Mouse (Mus musculus) cerebellum, postnatal 4 days (tissue): ENCODE results near the gene Mrpl33.
A peak's percentile ranks its signal among the peaks of the same experiment; 100 is the strongest.

Experiments
- DNase-seq, 2 experiments: peaks; one replicate each; pipeline ENCODE4 v3.0.0; 2022; ENCODE audit warnings: low spot score in 2 of 2, mixed read lengths in 1 of 2

Mrpl33 gene

DNA sequence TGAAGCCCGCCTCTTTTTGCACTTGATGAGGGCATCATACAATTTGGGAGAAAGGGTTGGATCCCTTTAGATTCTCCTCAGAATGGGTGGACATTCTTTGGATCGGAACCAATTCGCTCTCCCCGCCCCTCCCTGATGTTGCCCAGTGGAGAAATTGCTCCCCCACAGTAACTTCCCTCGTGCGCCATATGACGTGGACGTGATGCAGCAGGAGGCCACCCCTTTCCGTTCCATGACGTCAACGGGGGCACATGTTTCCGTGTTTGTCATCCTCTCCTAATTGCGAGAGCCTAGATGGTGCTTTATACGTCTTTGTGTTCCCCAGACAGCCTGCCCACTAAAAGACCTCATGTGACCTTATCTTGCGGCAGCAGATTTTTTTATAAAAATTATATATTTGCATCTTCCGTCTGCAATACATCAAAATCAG, 101.6 kb downstream of the Mrpl33 start:
- DNase-seq, result peak; percentile 47 to 62

DNA sequence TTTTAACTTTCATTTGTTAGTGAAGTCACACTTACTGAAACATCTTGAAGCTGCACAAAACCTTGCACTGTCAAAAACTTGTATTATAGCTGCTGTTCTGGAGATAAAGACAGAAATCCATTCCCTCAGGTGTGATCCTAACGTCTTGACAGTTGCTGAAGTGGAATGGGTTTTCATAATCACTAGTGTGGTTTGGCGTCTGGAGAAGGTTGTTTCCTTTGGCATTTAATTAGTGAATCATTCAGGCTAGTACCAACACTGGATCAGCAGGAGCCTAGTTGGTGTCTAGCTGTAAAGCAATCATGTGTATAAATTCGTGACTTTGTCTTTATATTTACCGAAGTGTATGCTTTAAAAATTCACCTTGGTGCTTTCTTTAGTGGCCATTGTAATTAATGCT, 102.2 kb downstream of the Mrpl33 start:
- no peak for DNase-seq

DNA sequence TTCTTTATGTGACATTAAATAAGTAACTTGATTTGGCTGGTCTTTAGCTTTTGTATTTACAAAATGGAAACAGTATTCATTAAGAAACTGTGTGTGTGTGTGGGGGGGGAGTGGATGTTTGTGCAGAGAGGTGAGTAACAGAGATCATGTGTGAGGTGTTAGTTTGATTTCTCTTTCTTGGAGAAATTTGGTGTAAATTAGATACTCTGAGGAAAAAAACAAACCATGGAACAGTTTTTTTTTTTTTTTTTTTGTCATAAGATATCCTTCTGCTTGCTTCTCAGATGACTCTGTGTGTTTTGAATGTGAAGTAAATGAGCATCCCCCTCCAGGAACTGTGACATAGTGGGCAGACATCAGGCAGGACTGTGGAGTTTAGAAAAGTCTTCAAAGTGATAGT, 102.7 kb downstream of the Mrpl33 start:
- no peak for DNase-seq

DNA sequence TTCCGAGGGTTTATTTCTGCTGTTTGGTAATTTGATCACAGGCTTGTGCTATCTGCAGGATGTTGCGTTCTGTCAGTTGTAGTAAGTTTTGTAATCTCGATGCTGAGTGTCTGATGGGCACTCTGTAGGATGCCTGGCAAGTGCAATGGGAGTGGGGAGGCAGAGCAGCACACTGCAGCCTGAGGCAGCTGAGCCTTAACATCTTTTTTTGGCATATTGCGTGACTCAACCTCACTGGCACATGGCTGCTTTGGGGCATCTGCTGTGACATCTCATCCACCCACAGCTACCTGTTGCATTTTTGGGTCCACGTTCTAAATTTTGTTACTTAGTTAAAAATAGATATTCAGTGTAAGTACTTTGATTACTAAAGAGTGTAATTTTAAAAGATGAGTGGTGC, 108.2 kb downstream of the Mrpl33 start:
- no peak for DNase-seq

DNA sequence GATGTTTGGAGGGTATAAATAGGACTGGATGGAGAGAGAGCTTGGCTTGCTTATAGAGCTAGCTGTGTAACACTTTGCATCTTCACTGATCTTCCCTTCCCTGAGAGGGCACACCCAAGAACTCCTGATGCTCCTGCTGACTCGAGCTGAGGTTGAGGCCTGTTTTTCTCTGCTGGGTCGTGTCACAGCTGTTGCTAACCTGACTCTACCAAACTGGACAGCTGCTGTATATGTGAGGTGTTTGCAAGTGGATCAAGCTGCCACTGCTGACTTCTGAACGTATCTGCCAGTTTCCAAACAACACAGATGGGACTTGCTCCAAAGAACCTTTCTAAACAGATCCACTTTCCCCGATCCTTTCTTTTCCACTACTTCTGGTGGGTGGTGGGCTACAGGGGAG, 110.1 kb downstream of the Mrpl33 start:
- DNase-seq, result no peak

DNA sequence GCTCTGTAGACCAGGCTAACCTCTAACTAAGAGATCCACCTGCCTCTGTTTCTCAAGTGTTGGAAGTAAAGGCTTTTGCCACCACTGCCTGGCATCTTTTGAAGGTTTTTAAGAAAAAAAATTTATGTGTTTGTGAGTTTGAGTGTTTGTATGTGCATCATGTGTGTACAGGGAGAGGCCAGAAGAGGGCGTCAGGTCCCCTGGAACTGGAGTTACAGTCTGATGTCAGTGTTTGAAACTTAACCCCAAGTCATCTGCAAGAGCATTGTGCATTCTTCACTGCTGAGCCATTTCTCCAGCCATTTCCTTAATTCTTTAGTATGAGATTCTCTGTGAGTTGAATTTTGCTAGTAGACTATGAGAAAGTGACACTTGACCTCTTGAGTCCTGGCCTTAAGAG, 112.7 kb downstream of the Mrpl33 start:
- DNase-seq, result no peak

DNA sequence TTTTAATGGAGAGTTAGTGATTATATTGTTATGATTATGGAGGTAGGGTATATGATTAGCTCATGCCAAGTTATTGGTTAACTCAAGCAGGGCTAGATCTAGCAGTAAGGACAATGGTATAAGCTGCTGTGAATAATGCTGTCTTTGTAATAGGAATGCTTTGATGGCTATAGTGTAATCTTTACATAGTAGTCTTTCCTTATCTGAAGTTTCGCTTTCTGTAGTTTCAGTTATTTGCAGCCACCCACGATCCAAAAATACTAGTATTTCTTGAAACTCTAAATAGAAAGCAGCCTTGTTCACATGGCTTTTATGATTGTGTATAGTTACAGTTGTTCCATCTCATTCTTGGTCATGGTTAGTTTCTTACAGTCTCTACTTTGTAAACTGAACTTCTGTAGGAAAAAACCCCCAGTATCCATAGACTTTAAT, 116.6 kb downstream of the Mrpl33 start:
- DNase-seq, result no peak

DNA sequence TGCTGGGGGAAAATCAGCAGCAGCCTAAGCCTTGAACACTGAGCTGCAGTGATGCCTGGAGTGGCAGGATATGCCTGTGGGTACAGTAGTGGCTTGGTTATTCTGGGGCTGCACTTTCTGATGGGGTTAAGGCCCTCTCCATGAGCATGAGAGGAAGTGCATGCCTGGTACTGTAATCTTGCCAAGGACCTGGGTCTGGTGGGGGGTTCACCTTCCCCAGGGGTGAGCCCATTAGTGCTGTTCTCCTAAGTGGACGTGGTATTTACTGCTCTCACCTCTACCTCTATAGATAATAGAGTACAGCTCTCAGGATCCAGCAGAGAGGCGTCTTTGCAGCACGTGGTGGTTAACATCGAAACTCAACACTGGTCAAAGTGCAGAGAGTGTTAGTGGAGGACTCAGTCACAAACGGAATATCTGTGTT, 117.1 kb downstream of the Mrpl33 start:
- no peak for DNase-seq
